Mouse (Mus musculus) lung, embryonic 16.5 days (tissue): ENCODE results near the gene C330021F23Rik. TPM values are rescaled to one million over a fixed set of nuclear protein-coding genes. Genes with fewer than 3 reads are reported as not detected.

Experiments used
- ATAC-seq: fragments of 200-750 bp; cut with Nextera tagmentation; 2 replicates; pipeline ENCODE4 v1.8.0; 2017; ENCODE audit warnings: low read depth, mild to moderate bottlenecking, moderate library complexity
- H3K27ac ChIP-seq: fragments of 300-500 bp; sonication (generic); 2 replicates; pipeline ENCODE4 v1.5.1; 2014; ENCODE audit warnings: mild to moderate bottlenecking, control low read depth, low read length
- H3K27me3 ChIP-seq: fragments of 300-500 bp; sonication (generic); 2 replicates; pipeline ENCODE4 v1.6.1; 2014; ENCODE audit warnings: low read depth, low read length, mixed read lengths; ENCODE audit not compliant: control insufficient read depth, insufficient read depth
- H3K36me3 ChIP-seq: fragments of 300-500 bp; sonication (generic); 2 replicates; pipeline ENCODE4 v1.6.1; 2014; ENCODE audit warnings: low read length; ENCODE audit not compliant: control insufficient read depth, insufficient read depth
- H3K4me1 ChIP-seq: fragments of 300-500 bp; sonication (generic); replicated peaks from 2 replicates; pipeline ENCODE4 v1.6.1; 2014; ENCODE audit warnings: low read length, mixed read lengths; ENCODE audit not compliant: control insufficient read depth, insufficient read depth
- H3K4me2 ChIP-seq: fragments of 300-500 bp; sonication (generic); 2 replicates; pipeline ENCODE4 v1.6.1; 2014; ENCODE audit warnings: low read depth, low read length, control low read depth
- H3K4me3 ChIP-seq: fragments of 300-500 bp; sonication (generic); 2 replicates; pipeline ENCODE4 v1.5.1; 2014; ENCODE audit warnings: mild to moderate bottlenecking, low read length, control low read depth
- H3K9ac ChIP-seq: fragments of 300-500 bp; sonication (generic); 2 replicates; pipeline ENCODE4 v1.6.1; 2014; ENCODE audit warnings: low read length, control low read depth
- H3K9me3 ChIP-seq: fragments of 300-500 bp; sonication (generic); 2 replicates; pipeline ENCODE4 v1.6.1; 2016; ENCODE audit warnings: low read length; ENCODE audit not compliant: control insufficient read depth
- WGBS: fragments of 180-500 bp; shearing (Covaris S2); extraction: QIAGEN DNeasy Blood & Tissue Kit; methylation state at CpG from one replicate; pipeline ENCODE4 v1.1.7; 2014; 5-methylcytosine and 5-hydroxymethylcytosine counted together
- polyA plus RNA-seq: library from polyadenylated mRNA; unstranded; fragments of >200 nt; fragmentation: Nextera tagmentation; extraction: Ambion mirVana; gene quantifications from 2 replicates; pipeline ENCODE4 v1.2.1, GENCODE M21; 2015

The C330021F23Rik gene
- polyA plus RNA-seq, 1 experiment from 2014 or later, result 1.1 TPM

GRCm38 (mm10) chr8:3603439-3603838 is 35.6 kb downstream of the C330021F23Rik start:
- H3K4me2 ChIP-seq, result no peak overlapping the region
- H3K27me3 ChIP-seq, result no peaks in the 10 kb centered on the region
- H3K4me3 ChIP-seq, result no peak overlapping the region
- WGBS, result 62% methylated on average over 13 of the region's 13 CpGs
- ATAC-seq, result no peak
- no peaks in the 10 kb centered on the region for H3K9me3 ChIP-seq
- H3K4me1 ChIP-seq, result peaks cover 4% of the 10 kb centered on the region; the same call in 1 of the 2 replicates
- H3K9ac ChIP-seq, result no peak overlapping the region
- H3K27ac ChIP-seq, result no peak overlapping the region
- peaks cover 2% of the 10 kb centered on the region; the same call in 1 of the 2 replicates for H3K36me3 ChIP-seq

- Histone ChIP-seq H3K4me1 (peaks cover 4% of the 10 kb centered on the region; the same call in 1 of the 2 replicates), H3K4me3 (no peak overlapping the region), H3K27ac (no peak overlapping the region), H3K9me3 (no peaks in the 10 kb centered on the region), H3K36me3 (peaks cover 19% of the 10 kb centered on the region), H3K27me3 (no peaks in the 10 kb centered on the region), H3K4me2 (no peak overlapping the region), H3K9ac (no peak overlapping the region)
- ATAC-seq, result peak; percentile 56; the same call in 1 of the 2 replicates
- 57% methylated on average over 16 of the region's 16 CpGs for WGBS
These were observed 38.8 kb downstream of the C330021F23Rik start for GRCm38 (mm10) chr8:3606593-3606992.

- ATAC-seq, result no peak
- Histone ChIP-seq H3K4me2 (no peak overlapping the region), H3K4me3 (no peak overlapping the region), H3K4me1 (peaks cover 4% of the 10 kb centered on the region; the same call in 1 of the 2 replicates), H3K36me3 (peaks cover 22% of the 10 kb centered on the region), H3K27me3 (no peaks in the 10 kb centered on the region), H3K9me3 (no peaks in the 10 kb centered on the region), H3K27ac (no peak overlapping the region), H3K9ac (no peak overlapping the region)
- WGBS, result 86% methylated on average over 7 of the region's 7 CpGs
These were observed 40.0 kb downstream of the C330021F23Rik start for GRCm38 (mm10) chr8:3607822-3608221.

GRCm38 (mm10) chr8:3609046-3609815 is 41.4 kb downstream of the C330021F23Rik start:
- WGBS, result 76% methylated on average over 12 of the region's 12 CpGs
- Histone ChIP-seq H3K27me3 (no peaks in the 10 kb centered on the region), H3K9me3 (no peaks in the 10 kb centered on the region), H3K27ac (no peak overlapping the region), H3K9ac (no peak overlapping the region), H3K36me3 (peaks cover 33% of the 10 kb centered on the region), H3K4me2 (no peak overlapping the region), H3K4me3 (no peak overlapping the region), H3K4me1 (peaks cover 4% of the 10 kb centered on the region; the same call in 1 of the 2 replicates)
- no peak for ATAC-seq

GRCm38 (mm10) chr8:3609816-3610150 is 42.0 kb downstream of the C330021F23Rik start:
- no peaks in the 10 kb centered on the region for H3K27me3 ChIP-seq
- H3K4me2 ChIP-seq, result no peak overlapping the region
- H3K27ac ChIP-seq, result no peak overlapping the region
- H3K9me3 ChIP-seq, result no peaks in the 10 kb centered on the region
- ATAC-seq, result peak; percentile 18; the same call in 1 of the 2 replicates
- WGBS, result 75% methylated on average over 6 of the region's 6 CpGs
- no peak overlapping the region for H3K9ac ChIP-seq
- no peak overlapping the region for H3K4me3 ChIP-seq
- H3K4me1 ChIP-seq, result peaks cover 4% of the 10 kb centered on the region; the same call in 1 of the 2 replicates
- peaks cover 38% of the 10 kb centered on the region for H3K36me3 ChIP-seq

GRCm38 (mm10) chr8:3621199-3621970 is 53.6 kb downstream of the C330021F23Rik start, which contains the start of the genes Xab2 and Pet100:
Xab2 (minus strand) TSS chr8:3621316.
Pet100 (plus strand) TSS chr8:3621548.
- peak; percentile 99 for ATAC-seq
- Histone ChIP-seq H3K27ac (no peak within 1 kb of the TSS), H3K4me3 (peak within 1 kb of the TSS; percentile 90), H3K36me3 (peaks cover 14% of the 10 kb centered on the region), H3K9me3 (no peaks in the 10 kb centered on the region), H3K4me2 (peak within 1 kb of the TSS; percentile 87), H3K9ac (peak within 1 kb of the TSS; percentile 82), H3K4me1 (peaks cover 12% of the 10 kb centered on the region), H3K27me3 (no peaks in the 10 kb centered on the region)
- under 1% methylated on average over 37 of the region's 37 CpGs for WGBS

GRCm38 (mm10) chr8:3622119-3622518 is 54.3 kb downstream of the C330021F23Rik start:
- 64% methylated on average over 8 of the region's 8 CpGs for WGBS
- no peak for ATAC-seq
- no peak overlapping the region for H3K27ac ChIP-seq
- H3K27me3 ChIP-seq, result no peaks in the 10 kb centered on the region
- H3K4me2 ChIP-seq, result peak overlapping the region; percentile 85
- peak overlapping the region; percentile 79; the same call in 1 of the 2 replicates for H3K9ac ChIP-seq
- peaks cover 12% of the 10 kb centered on the region for H3K4me1 ChIP-seq
- no peaks in the 10 kb centered on the region for H3K9me3 ChIP-seq
- peaks cover 9% of the 10 kb centered on the region for H3K36me3 ChIP-seq
- H3K4me3 ChIP-seq, result peak overlapping the region; percentile 90

- Histone ChIP-seq H3K27me3 (peaks cover 2% of the 10 kb centered on the region; the same call in 1 of the 2 replicates), H3K4me3 (no peak within 1 kb of the TSS), H3K9ac (no peak within 1 kb of the TSS), H3K9me3 (no peaks in the 10 kb centered on the region), H3K4me1 (peaks cover 7% of the 10 kb centered on the region), H3K4me2 (no peak within 1 kb of the TSS), H3K27ac (no peak within 1 kb of the TSS), H3K36me3 (no peaks in the 10 kb centered on the region)
- no peak for ATAC-seq
- 50% methylated on average over 1 of the region's 1 CpGs for WGBS
These were observed 57.7 kb downstream of the C330021F23Rik start, which contains the start of gene Pcp2 for GRCm38 (mm10) chr8:3625445-3625844. Pcp2 (minus strand) TSS chr8:3625545.

- Histone ChIP-seq H3K4me3 (no peak overlapping the region), H3K4me2 (no peak overlapping the region), H3K4me1 (peaks cover 11% of the 10 kb centered on the region), H3K9ac (no peak overlapping the region), H3K27me3 (peaks cover 2% of the 10 kb centered on the region; the same call in 1 of the 2 replicates), H3K27ac (no peak overlapping the region), H3K9me3 (no peaks in the 10 kb centered on the region), H3K36me3 (no peaks in the 10 kb centered on the region)
- no peak for ATAC-seq
- 47% methylated on average over 5 of the region's 5 CpGs for WGBS
These were observed 59.2 kb downstream of the C330021F23Rik start for GRCm38 (mm10) chr8:3626971-3627370.
